Mouse (Mus musculus): ENCODE data around the gene Cask.

- no peak for TF ChIP-seq POLR2A (IDR thresholded peaks at IDR 0.05; ENCODE audit: low read depth, low read length)
- no peak for TF ChIP-seq CTCF (IDR thresholded peaks at IDR 0.05; ENCODE audit: extremely low read depth, insufficient read depth, insufficient read length, insufficient replicate concordance)
Observed at GRCm38 (mm10) chrX:13482576-13482975, 368.6 kb downstream of the Cask start.

Measured in spleen, adult 2 months (tissue).